Mouse (Mus musculus): Measurements from ENCODE around the gene Anp32a. TPM values are rescaled to one million over a fixed set of nuclear protein-coding genes. Genes with fewer than 3 reads are reported as not detected.

Anp32a gene
- polyA plus RNA-seq, 1 experiment from 2014 or later: 200 TPM

- Histone ChIP-seq H3K9me3 (replicated peaks) (no peaks in the 10 kb centered on the region), H3K4me1 (peaks cover 17% of the 10 kb centered on the region), H3K9ac (peak overlapping the region; percentile 92), H3K4me2 (replicated peaks) (peak overlapping the region; percentile 73), H3K36me3 (no peaks in the 10 kb centered on the region), H3K27ac (replicated peaks) (no peak overlapping the region; the same call in 1 of the 2 replicates), H3K27me3 (no peaks in the 10 kb centered on the region), H3K4me3 (replicated peaks) (peak overlapping the region; percentile 70)
- ATAC-seq (ENCODE audit: insufficient number of reproducible peaks, low FRiP score, low TSS enrichment, low read depth): peak; percentile 17
- 2% methylated on average over 47 of the region's 48 CpGs for WGBS
Observed at GRCm38 (mm10) chr9:62340301-62341122, 581 bp upstream of the Anp32a start.

GRCm38 (mm10) chr9:62341701-62342440 is 778 bp downstream of the Anp32a start:
- peaks cover 28% of the 10 kb centered on the region for H3K4me1 ChIP-seq
- no peak for ATAC-seq (ENCODE audit: insufficient number of reproducible peaks, low FRiP score, low TSS enrichment, low read depth)
- H3K36me3 ChIP-seq: no peaks in the 10 kb centered on the region
- peak overlapping the region; percentile 70 for H3K4me3 ChIP-seq (replicated peaks)
- no peaks in the 10 kb centered on the region for H3K27me3 ChIP-seq
- under 1% methylated on average over 53 of the region's 54 CpGs for WGBS
- H3K4me2 ChIP-seq (replicated peaks): peak overlapping the region; percentile 73
- peak overlapping the region; percentile 92 for H3K9ac ChIP-seq
- no peaks in the 10 kb centered on the region for H3K9me3 ChIP-seq (replicated peaks)
- H3K27ac ChIP-seq (replicated peaks): peak overlapping the region; percentile 99

GRCm38 (mm10) chr9:62342441-62343191 is 1.5 kb downstream of the Anp32a start:
- peak overlapping the region; percentile 70 for H3K4me3 ChIP-seq (replicated peaks)
- peaks cover 34% of the 10 kb centered on the region for H3K4me1 ChIP-seq
- peak overlapping the region; percentile 73 for H3K4me2 ChIP-seq (replicated peaks)
- peak overlapping the region; percentile 92 for H3K9ac ChIP-seq
- WGBS: under 1% methylated on average over 48 of the region's 48 CpGs
- H3K27me3 ChIP-seq: no peaks in the 10 kb centered on the region
- no peak for ATAC-seq (ENCODE audit: insufficient number of reproducible peaks, low FRiP score, low TSS enrichment, low read depth)
- no peaks in the 10 kb centered on the region for H3K9me3 ChIP-seq (replicated peaks)
- no peaks in the 10 kb centered on the region for H3K36me3 ChIP-seq
- H3K27ac ChIP-seq (replicated peaks): peak overlapping the region; percentile 99

- H3K4me2 ChIP-seq (replicated peaks): peak overlapping the region; percentile 73
- H3K9me3 ChIP-seq (replicated peaks): no peaks in the 10 kb centered on the region
- under 1% methylated on average over 55 of the region's 56 CpGs for WGBS
- peak overlapping the region; percentile 92 for H3K9ac ChIP-seq
- no peaks in the 10 kb centered on the region for H3K36me3 ChIP-seq
- peaks cover 39% of the 10 kb centered on the region for H3K4me1 ChIP-seq
- peak; percentile 26; the same call in 1 of the 2 replicates for ATAC-seq (ENCODE audit: insufficient number of reproducible peaks, low FRiP score, low TSS enrichment, low read depth)
- no peaks in the 10 kb centered on the region for H3K27me3 ChIP-seq
- H3K27ac ChIP-seq (replicated peaks): peak overlapping the region; percentile 99
- H3K4me3 ChIP-seq (replicated peaks): peak overlapping the region; percentile 70
Observed at GRCm38 (mm10) chr9:62343192-62343903, 2.3 kb downstream of the Anp32a start.

- Histone ChIP-seq H3K36me3 (no peaks in the 10 kb centered on the region), H3K4me2 (replicated peaks) (peak overlapping the region; percentile 73), H3K4me3 (replicated peaks) (peak overlapping the region; percentile 70), H3K9ac (peak overlapping the region; percentile 92), H3K9me3 (replicated peaks) (no peaks in the 10 kb centered on the region), H3K27me3 (no peaks in the 10 kb centered on the region), H3K4me1 (peaks cover 40% of the 10 kb centered on the region), H3K27ac (replicated peaks) (peak overlapping the region; percentile 99)
- WGBS: under 1% methylated on average over 52 of the region's 52 CpGs
- no peak for ATAC-seq (ENCODE audit: insufficient number of reproducible peaks, low FRiP score, low TSS enrichment, low read depth)
Observed at GRCm38 (mm10) chr9:62343904-62344491, 2.9 kb downstream of the Anp32a start.

GRCm38 (mm10) chr9:62344545-62344944 is 3.5 kb downstream of the Anp32a start:
- WGBS: under 1% methylated on average over 26 of the region's 26 CpGs
- 0 out of 2 replicates have a peak, but pooled peaks have one; percentile 8 for ATAC-seq (ENCODE audit: insufficient number of reproducible peaks, low FRiP score, low TSS enrichment, low read depth)
- Histone ChIP-seq H3K27ac (replicated peaks) (peak overlapping the region; percentile 99), H3K4me3 (replicated peaks) (peak overlapping the region; percentile 70), H3K27me3 (no peaks in the 10 kb centered on the region), H3K36me3 (no peaks in the 10 kb centered on the region), H3K4me1 (peaks cover 45% of the 10 kb centered on the region), H3K4me2 (replicated peaks) (peak overlapping the region; percentile 73), H3K9ac (peak overlapping the region; percentile 92), H3K9me3 (replicated peaks) (no peaks in the 10 kb centered on the region)

- H3K9ac ChIP-seq: 0 out of 2 replicates have a peak overlapping the region, but pooled peaks have one; percentile 92
- WGBS: 6% methylated on average over 11 of the region's 11 CpGs
- peaks cover 50% of the 10 kb centered on the region for H3K4me1 ChIP-seq
- H3K4me2 ChIP-seq (replicated peaks): peak overlapping the region; percentile 73
- H3K27ac ChIP-seq (replicated peaks): peak overlapping the region; percentile 99
- no peaks in the 10 kb centered on the region for H3K9me3 ChIP-seq (replicated peaks)
- H3K27me3 ChIP-seq: no peaks in the 10 kb centered on the region
- no peak for ATAC-seq (ENCODE audit: insufficient number of reproducible peaks, low FRiP score, low TSS enrichment, low read depth)
- no peaks in the 10 kb centered on the region for H3K36me3 ChIP-seq
- peak overlapping the region; percentile 70 for H3K4me3 ChIP-seq (replicated peaks)
Observed at GRCm38 (mm10) chr9:62345081-62345481, 4.0 kb downstream of the Anp32a start.

- WGBS: 52% methylated on average over 9 of the region's 9 CpGs
- H3K4me2 ChIP-seq (replicated peaks): peak overlapping the region; percentile 73
- no peaks in the 10 kb centered on the region for H3K27me3 ChIP-seq
- H3K36me3 ChIP-seq: no peaks in the 10 kb centered on the region
- no peaks in the 10 kb centered on the region for H3K9me3 ChIP-seq (replicated peaks)
- peak overlapping the region; percentile 70 for H3K4me3 ChIP-seq (replicated peaks)
- no peak for ATAC-seq (ENCODE audit: insufficient number of reproducible peaks, low FRiP score, low TSS enrichment, low read depth)
- H3K4me1 ChIP-seq: peaks cover 55% of the 10 kb centered on the region
- H3K27ac ChIP-seq (replicated peaks): no peak overlapping the region
- H3K9ac ChIP-seq: no peak overlapping the region
Observed at GRCm38 (mm10) chr9:62345633-62346387, 4.7 kb downstream of the Anp32a start.

- H3K27me3 ChIP-seq: no peaks in the 10 kb centered on the region
- no peak overlapping the region for H3K9ac ChIP-seq
- no peak for ATAC-seq (ENCODE audit: insufficient number of reproducible peaks, low FRiP score, low TSS enrichment, low read depth)
- WGBS: 66% methylated on average over 6 of the region's 6 CpGs
- H3K36me3 ChIP-seq: no peaks in the 10 kb centered on the region
- no peaks in the 10 kb centered on the region for H3K9me3 ChIP-seq (replicated peaks)
- H3K27ac ChIP-seq (replicated peaks): no peak overlapping the region
- H3K4me1 ChIP-seq: peaks cover 59% of the 10 kb centered on the region
- H3K4me3 ChIP-seq (replicated peaks): no peak overlapping the region
- no peak overlapping the region for H3K4me2 ChIP-seq (replicated peaks)
Observed at GRCm38 (mm10) chr9:62346388-62346679, 5.2 kb downstream of the Anp32a start.

- Histone ChIP-seq H3K9me3 (replicated peaks) (no peaks in the 10 kb centered on the region), H3K4me1 (peaks cover 62% of the 10 kb centered on the region), H3K27me3 (no peaks in the 10 kb centered on the region), H3K36me3 (no peaks in the 10 kb centered on the region), H3K4me2 (replicated peaks) (no peak overlapping the region), H3K4me3 (replicated peaks) (no peak overlapping the region), H3K27ac (replicated peaks) (no peak overlapping the region), H3K9ac (no peak overlapping the region)
- ATAC-seq (ENCODE audit: insufficient number of reproducible peaks, low FRiP score, low TSS enrichment, low read depth): no peak
- 73% methylated on average over 5 of the region's 5 CpGs for WGBS
Observed at GRCm38 (mm10) chr9:62347201-62347600, 6.1 kb downstream of the Anp32a start.

All from embryonic facial prominence, embryonic 15.5 days (tissue).